Mouse (Mus musculus): ENCODE data around the gene Lamc3. TPM values are rescaled to one million over a fixed set of nuclear protein-coding genes. Genes with fewer than 3 reads are reported as not detected.

Gene Lamc3
- polyA plus RNA-seq, 1 experiment from 2014 or later, result 4.5 TPM

DNA sequence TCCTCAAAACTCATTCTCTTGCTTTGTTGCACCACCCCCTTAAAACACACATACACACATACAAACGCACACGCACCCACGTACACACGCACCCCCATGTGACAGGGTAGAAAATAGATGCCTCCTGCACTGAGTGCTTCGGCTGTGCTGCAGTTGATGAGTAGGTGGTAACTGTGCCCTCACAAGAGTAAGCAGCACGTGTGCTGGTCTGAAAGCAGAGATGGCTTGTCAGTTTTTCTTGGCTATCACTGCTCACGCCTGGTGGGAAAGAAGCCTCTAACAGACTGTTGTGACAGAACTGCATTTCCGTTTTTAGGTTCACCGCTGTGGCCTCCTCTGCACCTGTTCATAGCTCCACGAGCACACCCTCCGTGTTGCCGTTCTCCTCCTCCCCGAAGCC lies 109.0 kb downstream of the Lamc3 start:
- H3K9me3 ChIP-seq (replicated peaks), result no peaks in the 10 kb centered on the region
- no peak overlapping the region for H3K9ac ChIP-seq
- ATAC-seq (replicated peaks; ENCODE audit: low FRiP score), result no peak
- H3K4me3 ChIP-seq (replicated peaks), result no peak overlapping the region
- H3K4me1 ChIP-seq, result no peaks in the 10 kb centered on the region
- 95% methylated on average over 13 of the region's 13 CpGs for WGBS
- no peaks in the 10 kb centered on the region for H3K27me3 ChIP-seq
- no peak overlapping the region for H3K27ac ChIP-seq
- peaks cover 97% of the 10 kb centered on the region for H3K36me3 ChIP-seq
- H3K4me2 ChIP-seq, result no peak overlapping the region

Other genes with a start within 250 kb of the Lamc3 start
- not detected in 2 replicates for gene Prdm12, start 247.3 kb upstream of the Lamc3 start, polyA plus RNA-seq (2015; fragmentation: Nextera tagmentation; extraction: Ambion mirVana)
- gene Exosc2, start 216.6 kb upstream of the Lamc3 start, polyA plus RNA-seq (2015; fragmentation: Nextera tagmentation; extraction: Ambion mirVana), result 75.7 and 77.7 TPM in 2 replicates
- 43.9 and 46.2 TPM in 2 replicates for gene Abl1, start 198.9 kb upstream of the Lamc3 start, polyA plus RNA-seq (2015; fragmentation: Nextera tagmentation; extraction: Ambion mirVana)
- 0.08 TPM in 1 of 2 replicates, not detected in the other for gene Qrfp, start 76.7 kb upstream of the Lamc3 start, polyA plus RNA-seq (2015; fragmentation: Nextera tagmentation; extraction: Ambion mirVana)
- gene Fibcd1, start 41.3 kb upstream of the Lamc3 start, polyA plus RNA-seq (2015; fragmentation: Nextera tagmentation; extraction: Ambion mirVana), result 1.2 and 1.6 TPM in 2 replicates
- gene Aif1l, start 62.8 kb downstream of the Lamc3 start, polyA plus RNA-seq (2015; fragmentation: Nextera tagmentation; extraction: Ambion mirVana), result 75.5 and 76.3 TPM in 2 replicates
- 91.5 and 94.7 TPM in 2 replicates for gene Nup214, start 87.1 kb downstream of the Lamc3 start, polyA plus RNA-seq (2015; fragmentation: Nextera tagmentation; extraction: Ambion mirVana)
- gene Fam78a, start 197.6 kb downstream of the Lamc3 start, polyA plus RNA-seq (2015; fragmentation: Nextera tagmentation; extraction: Ambion mirVana), result 1.6 and 2.3 TPM in 2 replicates
- 4.4 and 7.1 TPM in 2 replicates for gene Plpp7, start 208.2 kb downstream of the Lamc3 start, polyA plus RNA-seq (2015; fragmentation: Nextera tagmentation; extraction: Ambion mirVana)

Data from kidney, embryonic 15.5 days (tissue).